Mouse (Mus musculus) brain, embryonic 14.5 days (tissue): Measurements from ENCODE around the gene Myom1.

Experiments used
- CTCF ChIP-seq: fragments of 200-500 bp; IDR thresholded peaks from 2 replicates; pipeline ENCODE4 v1.5.1; 2012; ENCODE audit warnings: inconsistent platforms, mild to moderate bottlenecking, moderate library complexity, borderline replicate concordance; ENCODE audit not compliant: insufficient read depth, insufficient read length; ENCODE audit errors: extremely low read depth
- POLR2A ChIP-seq: fragments of 200-500 bp; IDR thresholded peaks from 2 replicates; pipeline ENCODE4 v1.6.1; 2012; ENCODE audit warnings: mild to moderate bottlenecking, inconsistent platforms, borderline replicate concordance; ENCODE audit not compliant: poor library complexity, insufficient read depth, insufficient read length, severe bottlenecking; ENCODE audit errors: extremely low read depth

- no peak for TF ChIP-seq CTCF
- no peak for TF ChIP-seq POLR2A
Observed at GRCm38 (mm10) chr17:70991706-70992625, 10.5 kb upstream of the Myom1 start.
